ENCODE assay signal across 8 mouse cellular contexts in genomic region chr14:100286586-100287241, GRCm38 (mm10). TPM values are rescaled to one million over a fixed set of nuclear protein-coding genes. Genes with fewer than 3 reads are reported as not detected.
A peak's percentile ranks its signal among the peaks of the same experiment; 100 is the strongest.
DNase-seq lines count a peak whose midpoint lies in the region; ATAC-seq and TF ChIP-seq lines count a peak whose summit lies in the region.

No protein-coding gene starts in this region.

- no peaks in the 10 kb centered on the region for H3K36me3 ChIP-seq in forebrain, postnatal 0 days (ENCODE audit: insufficient read depth)
- no peaks in the 10 kb centered on the region for H3K36me3 ChIP-seq in intestine, embryonic 14.5 days (ENCODE audit: control insufficient read depth, insufficient read depth, low read length)

- H3K4me3 ChIP-seq in brown adipose tissue, adult 24 weeks (ENCODE audit: insufficient read depth, low read depth, low read length): peak overlapping the region; percentile 78
- peak overlapping the region; percentile 65 for H3K4me3 ChIP-seq in forebrain, postnatal 0 days (ENCODE audit: low read depth, low read length)
- H3K4me3 ChIP-seq in intestine, embryonic 14.5 days (ENCODE audit: low read depth, low read length): peak overlapping the region; percentile 63

- no peaks in the 10 kb centered on the region for H3K27me3 ChIP-seq in forebrain, postnatal 0 days (ENCODE audit: insufficient read depth, low read length)
- H3K27me3 ChIP-seq in intestine, embryonic 14.5 days (replicated peaks; ENCODE audit: control insufficient read depth, insufficient read depth, low read length): no peaks in the 10 kb centered on the region

- no peak for ATAC-seq in forebrain, postnatal 0 days
- no peak for ATAC-seq in intestine, embryonic 14.5 days (replicated peaks; ENCODE audit: low FRiP score, low TSS enrichment, low read depth)

- no peaks in the 10 kb centered on the region for H3K9me3 ChIP-seq in forebrain, postnatal 0 days (ENCODE audit: low read length)
- H3K9me3 ChIP-seq in intestine, embryonic 14.5 days (ENCODE audit: control insufficient read depth, low read length): no peaks in the 10 kb centered on the region

- peak; percentile 18 for DNase-seq in adrenal gland, postnatal 10 days
- DNase-seq in adrenal gland, postnatal 4 days (ENCODE audit: low spot score in 2 of 2): no peak
- DNase-seq in forebrain, postnatal 0 days: peak; percentile 67
- DNase-seq in intestine, embryonic 14.5 days (ENCODE audit: low spot score): peak; percentile 66
- peak; percentile 19 for DNase-seq in mesoderm, embryonic 11.5 days (ENCODE audit: low read depth, low spot score)
- DNase-seq in urinary bladder, adult 2 months (ENCODE audit: low spot score): no peak
- DNase-seq in B cell, adult 2 months: no peak

- H3K27ac ChIP-seq in brown adipose tissue, adult 24 weeks (replicated peaks; ENCODE audit: low read depth, low read length): peak overlapping the region; percentile 37
- H3K27ac ChIP-seq in forebrain, postnatal 0 days (ENCODE audit: low read depth, low read length): peak overlapping the region; percentile 95
- H3K27ac ChIP-seq in intestine, embryonic 14.5 days (ENCODE audit: low read depth): peak overlapping the region; percentile 78; the same call in 1 of the 2 replicates

- peak overlapping the region; percentile 98 for H3K4me2 ChIP-seq in forebrain, postnatal 0 days (ENCODE audit: low read depth)
- H3K4me2 ChIP-seq in intestine, embryonic 14.5 days (ENCODE audit: low read length): peak overlapping the region; percentile 97

- 5% methylated on average over 19 of the region's 19 CpGs for WGBS in forebrain, postnatal 0 days
- WGBS in intestine, embryonic 14.5 days: 7% methylated on average over 19 of the region's 19 CpGs

- peaks cover 3% of the 10 kb centered on the region; the same call in 1 of the 2 replicates for H3K4me1 ChIP-seq in brown adipose tissue, adult 24 weeks (ENCODE audit: control insufficient read depth, insufficient read depth, insufficient read length, low read length)
- no peaks in the 10 kb centered on the region for H3K4me1 ChIP-seq in forebrain, postnatal 0 days (ENCODE audit: insufficient read depth)
- H3K4me1 ChIP-seq in intestine, embryonic 14.5 days (replicated peaks; ENCODE audit: control insufficient read depth, insufficient read depth, low read length): peaks cover 17% of the 10 kb centered on the region

- TF ChIP-seq CTCF in forebrain, postnatal 0 days (IDR thresholded peaks at IDR 0.05; ENCODE audit: low read depth): no peak

- H3K9ac ChIP-seq in forebrain, postnatal 0 days: peak overlapping the region; percentile 91
- H3K9ac ChIP-seq in intestine, embryonic 14.5 days (ENCODE audit: low read length): peak overlapping the region; percentile 61

RNA-seq across cellular contexts. Expression of gene Klf12, which starts 2.2 kb away (rescaled TPM):
- total RNA-seq in adrenal gland, postnatal 10 days (2021): 10 to 100 TPM; 19.5 to 19.8 TPM
- total RNA-seq in adrenal gland, postnatal 4 days (2021): 10 to 100 TPM; 31.3 to 34.4 TPM
- 0.42 and 1.4 TPM in 2 replicates for polyA plus RNA-seq in brown adipose tissue, adult 24 weeks (2012; ENCODE audit: insufficient read depth, insufficient read length, missing spikeins)
- 30.3 and 47.9 TPM in 2 replicates for total RNA-seq in forebrain, postnatal 0 days (2014; rRNA removed)
- 9.9 and 24.4 TPM in 2 replicates for polyA plus RNA-seq in forebrain, postnatal 0 days (2015; fragmentation: Nextera tagmentation; extraction: Ambion mirVana)
- 14.8 and 18.5 TPM in 2 replicates for polyA plus RNA-seq in intestine, embryonic 14.5 days (2014; fragmentation: Nextera tagmentation; extraction: Ambion mirVana)
- 1.6 and 2.6 TPM in 2 replicates for polyA plus RNA-seq in urinary bladder, adult 2 months (2012; rRNA removed)

Comparison
In these comparisons a context has a peak if more than half of its experiments do, and no peak if none do; other contexts are left out.
1. DNase-seq: peak in adrenal gland, postnatal 10 days (single experiment), forebrain, postnatal 0 days (single experiment), intestine, embryonic 14.5 days (single experiment) and mesoderm, embryonic 11.5 days (single experiment); none in adrenal gland, postnatal 4 days (0 of 2), urinary bladder, adult 2 months (single experiment) and B cell, adult 2 months (0 of 2).
2. H3K27ac ChIP-seq: peak in every context shown above with its lines; median percentile 95 in forebrain, postnatal 0 days; 78 in intestine, embryonic 14.5 days; 37 in brown adipose tissue, adult 24 weeks.
3. Peak in every context shown above with its lines, with median percentiles within 50 percentile points of each other: H3K4me3 ChIP-seq.